Mouse (Mus musculus): ENCODE data around the gene Gli2. TPM values are rescaled to one million over a fixed set of nuclear protein-coding genes. Genes with fewer than 3 reads are reported as not detected.

Gene Gli2
- polyA plus RNA-seq, 1 experiment from 2014 or later: 1.6 TPM

DNA sequence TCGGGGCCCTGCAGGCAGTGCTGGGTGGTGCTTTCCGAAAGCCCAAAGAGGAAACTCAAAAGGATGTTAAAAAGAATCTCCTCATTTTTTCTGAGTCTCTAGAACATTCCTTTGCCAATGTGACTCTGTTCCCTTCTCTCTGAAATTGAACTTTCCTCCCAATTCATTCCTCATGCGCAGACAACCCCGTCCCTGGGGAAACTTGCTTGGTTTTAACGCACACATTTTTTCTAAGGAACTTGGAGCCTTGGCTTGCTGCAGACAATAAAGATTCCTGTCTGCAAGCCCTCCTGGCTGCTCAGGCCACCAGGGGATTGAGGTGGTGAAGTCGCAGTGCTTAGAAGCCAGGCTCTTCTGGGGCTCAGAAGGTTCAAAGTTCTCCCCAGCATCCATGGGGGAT is 117.9 kb downstream of the Gli2 start:
- Histone ChIP-seq H3K4me3 (replicated peaks) (no peak overlapping the region), H3K27me3 (replicated peaks) (no peaks in the 10 kb centered on the region), H3K9ac (replicated peaks) (no peak overlapping the region), H3K27ac (replicated peaks) (no peak overlapping the region), H3K36me3 (no peaks in the 10 kb centered on the region), H3K4me1 (peaks cover 17% of the 10 kb centered on the region), H3K9me3 (replicated peaks) (no peaks in the 10 kb centered on the region), H3K4me2 (no peak overlapping the region)
- no peak for ATAC-seq (ENCODE audit: low FRiP score)
- 48% methylated on average over 6 of the region's 6 CpGs for WGBS

DNA sequence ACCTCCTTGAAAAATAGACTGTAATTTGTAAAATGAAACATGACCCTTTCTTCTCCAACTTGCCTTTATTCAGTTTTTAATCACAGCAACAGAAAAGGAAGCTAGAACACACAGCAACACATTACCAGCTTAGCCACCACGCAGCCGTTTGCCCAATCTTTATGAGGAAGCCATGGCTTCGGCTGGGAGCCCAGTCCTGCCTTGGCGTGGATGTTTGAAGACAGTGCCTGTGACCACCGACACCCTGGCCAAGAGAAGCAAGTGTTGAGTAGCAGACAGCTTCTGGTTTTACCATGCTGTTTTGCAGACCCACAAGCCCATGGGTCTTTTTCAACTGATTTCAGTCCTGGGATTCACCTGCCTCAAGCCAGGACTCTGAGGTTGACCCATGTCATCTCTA is 121.3 kb downstream of the Gli2 start:
- no peak for ATAC-seq (ENCODE audit: low FRiP score)
- H3K9ac ChIP-seq (replicated peaks): no peak overlapping the region

DNA sequence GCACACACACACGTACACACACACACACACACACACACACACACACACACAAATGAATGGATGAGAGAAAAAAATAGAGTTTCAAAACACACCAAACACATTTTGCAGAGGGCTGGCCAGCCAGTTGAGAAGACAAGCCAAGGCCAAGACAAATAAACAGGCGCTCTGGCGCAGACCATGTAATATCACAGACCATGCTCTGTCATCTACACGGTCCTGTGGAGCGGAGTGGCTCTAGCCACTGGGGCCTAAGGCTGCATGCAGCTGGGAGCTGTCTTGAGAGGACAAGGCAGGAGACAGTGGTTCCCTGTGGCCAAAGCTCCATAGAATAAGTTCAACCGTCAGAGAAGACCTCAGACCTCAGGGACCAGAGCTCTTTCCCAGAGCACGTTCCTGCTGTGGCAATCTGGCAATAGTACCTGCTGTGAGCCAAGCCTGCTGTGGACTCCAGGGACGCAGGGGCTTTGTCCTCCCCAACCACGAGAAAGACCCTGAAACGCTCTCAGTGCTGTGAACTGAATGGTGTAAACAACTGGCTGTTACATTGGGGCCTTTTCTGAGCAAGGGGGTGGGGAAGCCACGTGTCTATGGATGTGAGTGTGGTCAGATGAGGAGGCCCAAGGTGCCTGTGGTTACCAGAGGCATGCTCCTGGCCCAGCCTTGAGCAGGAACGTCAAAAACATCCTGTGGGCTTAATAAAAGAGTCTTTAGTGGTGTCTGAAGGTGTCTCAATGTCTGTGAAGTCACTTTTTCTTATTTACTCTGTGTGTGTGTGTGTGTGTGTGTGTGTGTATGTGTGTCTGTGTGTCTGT is 125.7 kb downstream of the Gli2 start:
- WGBS: 53% methylated on average over 12 of the region's 12 CpGs

More for the DNA sequence above, 121.3 kb downstream of the Gli2 start:
- Histone ChIP-seq H3K4me2 (no peak overlapping the region), H3K27me3 (replicated peaks) (no peaks in the 10 kb centered on the region), H3K4me3 (replicated peaks) (no peak overlapping the region), H3K9me3 (replicated peaks) (no peaks in the 10 kb centered on the region), H3K27ac (replicated peaks) (no peak overlapping the region), H3K4me1 (peaks cover 17% of the 10 kb centered on the region), H3K36me3 (no peaks in the 10 kb centered on the region)
- WGBS: 93% methylated on average over 5 of the region's 5 CpGs

DNA sequence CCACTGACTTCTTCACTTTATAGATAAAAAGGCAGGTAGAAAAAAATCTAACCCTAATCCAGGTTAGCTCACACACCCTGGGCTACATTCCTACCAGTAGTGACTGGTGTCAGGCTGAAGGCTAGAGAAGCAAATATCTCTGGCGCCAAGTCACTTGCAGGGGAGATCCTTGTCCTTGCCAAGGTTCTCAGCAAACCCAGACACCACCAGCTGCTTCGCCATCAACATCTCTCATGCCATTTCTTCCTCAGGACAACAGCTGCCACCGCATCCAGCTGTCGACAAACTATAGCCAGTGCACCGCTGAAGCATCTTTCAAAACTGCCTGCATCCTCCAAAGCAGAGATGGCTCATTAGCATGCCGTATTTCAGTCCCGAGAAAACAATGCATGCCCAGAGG is 126.9 kb downstream of the Gli2 start:
- Histone ChIP-seq H3K9ac (replicated peaks) (no peak overlapping the region), H3K27me3 (replicated peaks) (no peaks in the 10 kb centered on the region), H3K4me3 (replicated peaks) (no peak overlapping the region), H3K9me3 (replicated peaks) (no peaks in the 10 kb centered on the region), H3K36me3 (no peaks in the 10 kb centered on the region), H3K4me2 (no peak overlapping the region), H3K27ac (replicated peaks) (no peak overlapping the region), H3K4me1 (no peaks in the 10 kb centered on the region)
- no peak for ATAC-seq (ENCODE audit: low FRiP score)
- WGBS: 61% methylated on average over 7 of the region's 7 CpGs

More for the DNA sequence above, 125.7 kb downstream of the Gli2 start:
- no peaks in the 10 kb centered on the region for H3K9me3 ChIP-seq (replicated peaks)
- no peak overlapping the region for H3K27ac ChIP-seq (replicated peaks)
- no peak overlapping the region for H3K4me2 ChIP-seq
- H3K4me1 ChIP-seq: no peaks in the 10 kb centered on the region
- no peak overlapping the region for H3K9ac ChIP-seq (replicated peaks)
- no peaks in the 10 kb centered on the region for H3K36me3 ChIP-seq
- H3K27me3 ChIP-seq (replicated peaks): no peaks in the 10 kb centered on the region
- ATAC-seq (ENCODE audit: low FRiP score): no peak
- no peak overlapping the region for H3K4me3 ChIP-seq (replicated peaks)

DNA sequence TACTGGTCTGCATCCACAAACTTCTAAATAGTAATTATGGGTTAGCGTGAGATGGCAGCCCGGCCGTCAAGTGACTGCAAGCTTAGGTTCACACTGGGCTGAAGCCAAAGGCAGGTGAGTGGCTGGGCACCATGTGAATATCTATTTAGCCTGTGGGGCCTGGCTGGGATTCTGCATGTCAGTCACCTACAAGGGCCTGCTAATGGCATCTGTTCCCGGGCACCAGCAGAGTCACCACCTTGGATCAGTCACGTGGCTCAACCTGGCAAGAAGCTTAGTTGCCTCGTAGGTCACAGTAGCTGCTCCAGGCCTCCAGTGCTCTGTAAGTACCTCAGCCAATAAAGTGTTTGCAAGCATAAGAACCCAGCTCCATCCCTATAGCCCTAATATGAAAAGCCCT is 131.2 kb downstream of the Gli2 start:
- ATAC-seq (ENCODE audit: low FRiP score): no peak
- no peak overlapping the region for H3K27ac ChIP-seq (replicated peaks)
- no peaks in the 10 kb centered on the region for H3K9me3 ChIP-seq (replicated peaks)
- H3K4me2 ChIP-seq: no peak overlapping the region
- no peak overlapping the region for H3K9ac ChIP-seq (replicated peaks)
- no peaks in the 10 kb centered on the region for H3K36me3 ChIP-seq
- peaks cover 10% of the 10 kb centered on the region for H3K4me1 ChIP-seq
- 84% methylated on average over 6 of the region's 6 CpGs for WGBS
- H3K4me3 ChIP-seq (replicated peaks): no peak overlapping the region
- H3K27me3 ChIP-seq (replicated peaks): no peaks in the 10 kb centered on the region

DNA sequence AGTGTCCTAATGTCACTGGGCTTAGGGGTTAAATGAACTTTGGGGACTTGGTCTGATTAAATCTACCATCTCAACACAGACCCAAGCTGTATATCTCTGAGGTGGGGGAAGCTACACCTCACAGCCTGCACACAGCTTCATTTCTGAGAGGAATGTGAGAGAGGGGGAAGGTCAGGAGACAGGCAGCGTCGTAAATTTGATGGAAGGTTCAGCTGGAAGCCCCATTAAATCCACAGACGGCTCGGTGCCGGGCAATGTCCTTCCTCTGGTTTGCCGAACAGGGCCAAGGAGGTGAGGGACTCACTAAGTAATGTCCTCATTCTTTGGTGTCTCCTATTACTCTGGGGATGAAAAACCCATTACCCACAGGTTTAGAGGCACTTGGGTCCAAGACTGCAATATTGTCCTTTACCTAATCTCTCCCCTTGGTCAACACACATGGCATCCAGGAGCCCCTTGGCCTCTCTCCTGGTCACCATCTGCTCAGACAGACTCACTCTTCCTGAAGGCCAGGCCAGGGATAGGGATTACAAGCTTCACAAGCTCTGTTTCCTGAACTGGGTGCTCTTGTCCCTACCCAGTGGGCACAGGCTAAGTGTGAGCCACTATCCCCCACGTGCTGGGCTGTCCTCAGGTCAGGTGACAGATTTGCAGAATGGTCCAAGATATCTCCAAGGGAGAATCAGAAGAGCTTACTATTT is 135.7 kb downstream of the Gli2 start:
- H3K4me3 ChIP-seq (replicated peaks): no peak overlapping the region
- H3K4me2 ChIP-seq: no peak overlapping the region
- no peaks in the 10 kb centered on the region for H3K9me3 ChIP-seq (replicated peaks)
- WGBS: 14% methylated on average over 7 of the region's 7 CpGs
- no peaks in the 10 kb centered on the region for H3K36me3 ChIP-seq
- no peak overlapping the region for H3K27ac ChIP-seq (replicated peaks)
- H3K4me1 ChIP-seq: peaks cover 35% of the 10 kb centered on the region
- H3K9ac ChIP-seq (replicated peaks): no peak overlapping the region
- ATAC-seq (ENCODE audit: low FRiP score): no peak
- H3K27me3 ChIP-seq (replicated peaks): no peaks in the 10 kb centered on the region

DNA sequence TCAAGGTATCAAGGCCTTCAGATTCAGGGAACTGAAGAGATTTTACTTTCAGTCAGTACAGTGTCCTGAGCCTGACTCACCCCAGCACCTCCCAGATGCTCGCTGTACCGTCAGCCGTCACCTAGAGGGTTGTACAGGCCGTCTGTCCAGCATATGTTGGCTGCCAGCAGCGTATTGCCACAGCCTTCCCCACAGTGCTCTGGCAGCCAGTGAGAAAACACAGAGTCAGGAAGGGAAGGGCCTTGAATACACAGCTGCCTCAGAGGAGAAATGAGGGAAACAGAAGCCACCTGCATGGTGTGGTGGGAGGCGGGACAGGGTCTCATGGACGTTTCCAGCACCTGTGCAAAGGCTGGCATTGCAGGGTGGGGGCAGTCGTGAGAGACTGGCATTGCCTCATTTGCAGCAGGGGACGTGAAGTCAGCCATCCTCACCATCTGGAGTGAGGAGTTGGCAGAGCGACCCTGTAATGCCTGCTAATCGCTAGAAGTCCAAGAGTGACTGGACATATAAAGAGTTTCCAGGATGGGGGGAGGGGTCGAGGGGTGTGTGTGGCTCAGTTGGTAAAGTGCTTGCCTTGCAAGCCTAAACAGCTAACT is 136.8 kb downstream of the Gli2 start:
- peak overlapping the region; percentile 37; the same call in 1 of the 2 replicates for H3K27ac ChIP-seq (replicated peaks)

DNA sequence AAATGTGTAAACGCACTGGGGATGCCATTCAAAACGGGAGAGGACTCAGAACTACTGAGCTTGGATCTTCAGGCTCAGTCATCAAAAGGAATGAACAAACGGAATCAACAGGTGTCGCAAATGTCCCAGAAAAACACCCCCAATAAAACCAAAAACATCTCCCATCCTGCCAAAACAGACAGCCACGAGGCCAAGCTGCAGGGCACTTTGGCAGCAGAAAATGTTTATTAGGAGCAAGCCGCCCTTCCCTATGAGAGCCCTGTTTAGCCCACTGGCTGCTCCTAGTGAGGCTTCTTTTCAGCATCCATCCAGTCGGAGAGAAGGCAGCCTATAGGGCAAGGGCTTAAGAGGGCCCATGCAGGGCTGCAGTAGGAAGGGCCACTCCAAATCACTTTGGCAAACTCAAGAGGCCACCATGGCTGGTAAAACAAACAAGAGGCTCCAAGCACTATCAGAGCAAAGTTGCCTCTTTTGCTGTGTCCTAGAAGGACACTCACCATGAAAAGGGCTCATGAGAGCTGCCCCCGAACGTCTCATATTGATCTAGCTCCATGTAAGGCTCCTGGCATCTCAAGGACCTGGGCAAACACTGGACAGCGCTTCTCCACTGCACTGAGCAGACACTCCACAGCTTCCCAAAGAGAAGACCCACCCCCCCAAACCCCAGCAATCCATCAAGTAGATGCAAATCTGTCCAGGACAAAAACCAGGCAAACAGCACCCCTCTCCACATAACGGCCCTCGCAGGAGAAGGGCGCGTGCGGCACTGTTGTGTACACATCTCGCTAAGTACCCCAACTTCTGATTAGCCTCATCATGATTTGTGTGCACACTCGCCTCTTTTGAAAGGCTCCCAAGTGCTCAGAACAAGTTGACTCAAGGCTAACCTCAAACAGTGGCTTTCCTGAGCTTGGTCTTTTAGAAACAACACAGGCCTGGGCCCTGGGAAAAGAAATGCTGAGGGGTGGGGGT is 139.7 kb downstream of the Gli2 start:
- H3K36me3 ChIP-seq: no peaks in the 10 kb centered on the region
- no peak overlapping the region; the same call in 1 of the 2 replicates for H3K27ac ChIP-seq (replicated peaks)
- H3K9ac ChIP-seq (replicated peaks): no peak overlapping the region
- H3K4me1 ChIP-seq: peaks cover 58% of the 10 kb centered on the region
- no peak for ATAC-seq (ENCODE audit: low FRiP score)
- 31% methylated on average over 17 of the region's 17 CpGs for WGBS
- H3K4me3 ChIP-seq (replicated peaks): no peak overlapping the region
- H3K27me3 ChIP-seq (replicated peaks): no peaks in the 10 kb centered on the region
- H3K9me3 ChIP-seq (replicated peaks): no peaks in the 10 kb centered on the region
- H3K4me2 ChIP-seq: peak overlapping the region; percentile 43

More for the DNA sequence above, 136.8 kb downstream of the Gli2 start:
- 37% methylated on average over 12 of the region's 12 CpGs for WGBS
- Histone ChIP-seq H3K27me3 (replicated peaks) (no peaks in the 10 kb centered on the region), H3K9me3 (replicated peaks) (no peaks in the 10 kb centered on the region), H3K4me2 (no peak overlapping the region), H3K9ac (replicated peaks) (no peak overlapping the region), H3K36me3 (no peaks in the 10 kb centered on the region), H3K4me1 (peaks cover 39% of the 10 kb centered on the region), H3K4me3 (replicated peaks) (no peak overlapping the region)
- peak; percentile 28; the same call in 1 of the 2 replicates for ATAC-seq (ENCODE audit: low FRiP score)

DNA sequence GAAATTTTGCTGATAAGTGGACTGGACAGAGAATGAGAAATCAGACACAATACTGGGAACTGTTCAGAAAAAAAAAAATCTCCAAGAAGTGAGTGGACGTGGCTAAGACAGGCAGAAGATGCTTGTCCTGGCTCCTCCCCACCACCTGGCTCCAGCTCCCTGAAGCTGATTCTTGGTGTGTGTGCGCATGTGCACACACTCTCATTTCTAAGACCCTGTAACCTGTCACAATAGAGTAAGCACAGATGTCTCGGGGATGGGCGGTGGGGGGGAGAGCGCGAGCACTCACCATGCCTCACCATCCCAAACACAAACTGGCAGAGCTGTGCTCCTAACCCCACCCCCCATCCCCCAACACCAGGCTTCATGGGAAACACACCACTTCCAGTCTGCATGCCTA is 140.5 kb downstream of the Gli2 start:
- Histone ChIP-seq H3K4me3 (replicated peaks) (no peak overlapping the region), H3K4me1 (peaks cover 55% of the 10 kb centered on the region), H3K4me2 (peak overlapping the region; percentile 43), H3K36me3 (no peaks in the 10 kb centered on the region), H3K27ac (replicated peaks) (no peak overlapping the region; the same call in 1 of the 2 replicates), H3K9ac (replicated peaks) (no peak overlapping the region), H3K9me3 (replicated peaks) (no peaks in the 10 kb centered on the region), H3K27me3 (replicated peaks) (no peaks in the 10 kb centered on the region)
- WGBS: 18% methylated on average over 6 of the region's 6 CpGs
- ATAC-seq (ENCODE audit: low FRiP score): 0 out of 2 replicates have a peak, but pooled peaks have one; percentile 15

DNA sequence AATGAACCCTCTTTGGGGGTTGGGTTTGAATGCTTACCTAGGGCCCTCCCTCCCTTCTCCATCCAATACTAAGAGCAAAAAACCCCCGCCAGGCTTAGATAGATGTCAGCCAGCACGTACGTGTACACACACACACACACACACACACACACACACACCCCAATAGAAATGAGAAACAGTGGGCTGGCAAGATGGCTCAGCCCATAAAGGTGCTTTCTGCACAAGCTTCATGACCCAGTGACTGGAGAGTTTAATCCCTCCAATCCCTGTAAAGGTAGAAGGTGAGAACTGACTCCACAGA is 142.0 kb downstream of the Gli2 start:
- Histone ChIP-seq H3K4me2 (no peak overlapping the region), H3K4me3 (replicated peaks) (no peak overlapping the region), H3K4me1 (peaks cover 40% of the 10 kb centered on the region), H3K36me3 (no peaks in the 10 kb centered on the region), H3K9me3 (replicated peaks) (no peaks in the 10 kb centered on the region), H3K9ac (replicated peaks) (no peak overlapping the region), H3K27ac (replicated peaks) (0 out of 2 replicates have a peak overlapping the region, but pooled peaks have one; percentile 37), H3K27me3 (replicated peaks) (no peaks in the 10 kb centered on the region)
- no peak for ATAC-seq (ENCODE audit: low FRiP score)
- 22% methylated on average over 3 of the region's 3 CpGs for WGBS
